Mouse (Mus musculus): ENCODE measurements around the gene Plvap. TPM values are rescaled to one million over a fixed set of nuclear protein-coding genes. Genes with fewer than 3 reads are reported as not detected.

The Plvap gene
- polyA plus RNA-seq, 1 experiment from 2014 or later = 63.7 TPM

- Histone ChIP-seq H3K4me3 (ENCODE audit: low read depth, low read length) (no peak overlapping the region), H3K9ac (ENCODE audit: low read length) (no peak overlapping the region), H3K36me3 (ENCODE audit: control insufficient read depth, insufficient read depth, low read length) (peaks cover 21% of the 10 kb centered on the region), H3K4me2 (ENCODE audit: low read length) (no peak overlapping the region), H3K27ac (ENCODE audit: low read depth) (no peak overlapping the region), H3K27me3 (replicated peaks; ENCODE audit: control insufficient read depth, insufficient read depth, low read length) (no peaks in the 10 kb centered on the region), H3K9me3 (ENCODE audit: control insufficient read depth, low read length) (no peaks in the 10 kb centered on the region), H3K4me1 (replicated peaks; ENCODE audit: control insufficient read depth, insufficient read depth, low read length) (peaks cover 11% of the 10 kb centered on the region)
- ATAC-seq (replicated peaks; ENCODE audit: low FRiP score, low TSS enrichment, low read depth) = no peak
- 81% methylated on average over 47 of the region's 47 CpGs for WGBS
- DNase-seq (ENCODE audit: low spot score) = no peak
These were observed 50.3 kb downstream of the Plvap start for GRCm38 (mm10) chr8:71461152-71461840.

GRCm38 (mm10) chr8:71460716-71461115 lies 50.8 kb downstream of the Plvap start:
- DNase-seq (ENCODE audit: low spot score) (no peak), ATAC-seq (replicated peaks; ENCODE audit: low FRiP score, low TSS enrichment, low read depth) (no peak)
- Histone ChIP-seq H3K4me1 (replicated peaks; ENCODE audit: control insufficient read depth, insufficient read depth, low read length) (peaks cover 11% of the 10 kb centered on the region), H3K9me3 (ENCODE audit: control insufficient read depth, low read length) (no peaks in the 10 kb centered on the region), H3K4me2 (ENCODE audit: low read length) (no peak overlapping the region), H3K4me3 (ENCODE audit: low read depth, low read length) (no peak overlapping the region), H3K36me3 (ENCODE audit: control insufficient read depth, insufficient read depth, low read length) (peaks cover 21% of the 10 kb centered on the region), H3K27ac (ENCODE audit: low read depth) (no peak overlapping the region), H3K27me3 (replicated peaks; ENCODE audit: control insufficient read depth, insufficient read depth, low read length) (no peaks in the 10 kb centered on the region), H3K9ac (ENCODE audit: low read length) (no peak overlapping the region)
- WGBS = 94% methylated on average over 6 of the region's 6 CpGs

GRCm38 (mm10) chr8:71457659-71458270 lies 53.8 kb downstream of the Plvap start:
- no peak overlapping the region for H3K4me3 ChIP-seq (ENCODE audit: low read depth, low read length)
- DNase-seq (ENCODE audit: low spot score) (no peak), ATAC-seq (replicated peaks; ENCODE audit: low FRiP score, low TSS enrichment, low read depth) (no peak)
- H3K4me2 ChIP-seq (ENCODE audit: low read length) = no peak overlapping the region
- no peak overlapping the region for H3K9ac ChIP-seq (ENCODE audit: low read length)
- peaks cover 5% of the 10 kb centered on the region; the same call in 1 of the 2 replicates for H3K4me1 ChIP-seq (replicated peaks; ENCODE audit: control insufficient read depth, insufficient read depth, low read length)
- 80% methylated on average over 20 of the region's 20 CpGs for WGBS
- no peak overlapping the region for H3K27ac ChIP-seq (ENCODE audit: low read depth)
- no peaks in the 10 kb centered on the region for H3K27me3 ChIP-seq (replicated peaks; ENCODE audit: control insufficient read depth, insufficient read depth, low read length)
- no peaks in the 10 kb centered on the region for H3K9me3 ChIP-seq (ENCODE audit: control insufficient read depth, low read length)
- H3K36me3 ChIP-seq (ENCODE audit: control insufficient read depth, insufficient read depth, low read length) = peaks cover 21% of the 10 kb centered on the region

GRCm38 (mm10) chr8:71456906-71457305 lies 54.6 kb downstream of the Plvap start:
- Histone ChIP-seq H3K4me3 (ENCODE audit: low read depth, low read length) (no peak overlapping the region), H3K9me3 (ENCODE audit: control insufficient read depth, low read length) (no peaks in the 10 kb centered on the region), H3K4me1 (replicated peaks; ENCODE audit: control insufficient read depth, insufficient read depth, low read length) (no peaks in the 10 kb centered on the region), H3K27me3 (replicated peaks; ENCODE audit: control insufficient read depth, insufficient read depth, low read length) (no peaks in the 10 kb centered on the region), H3K9ac (ENCODE audit: low read length) (no peak overlapping the region), H3K4me2 (ENCODE audit: low read length) (no peak overlapping the region), H3K36me3 (ENCODE audit: control insufficient read depth, insufficient read depth, low read length) (peaks cover 21% of the 10 kb centered on the region), H3K27ac (ENCODE audit: low read depth) (no peak overlapping the region)
- WGBS = 39% methylated on average over 22 of the region's 22 CpGs
- DNase-seq (ENCODE audit: low spot score) = peak; percentile 51
- 0 out of 2 replicates have a peak, but pooled peaks have one; percentile 51 for ATAC-seq (replicated peaks; ENCODE audit: low FRiP score, low TSS enrichment, low read depth)

- Histone ChIP-seq H3K9ac (ENCODE audit: low read length) (no peak overlapping the region), H3K27me3 (replicated peaks; ENCODE audit: control insufficient read depth, insufficient read depth, low read length) (no peaks in the 10 kb centered on the region), H3K4me2 (ENCODE audit: low read length) (no peak overlapping the region), H3K4me3 (ENCODE audit: low read depth, low read length) (no peak overlapping the region), H3K36me3 (ENCODE audit: control insufficient read depth, insufficient read depth, low read length) (0 out of 2 replicates have a peak, but pooled peaks cover 5% of the 10 kb centered on the region), H3K27ac (ENCODE audit: low read depth) (no peak overlapping the region), H3K4me1 (replicated peaks; ENCODE audit: control insufficient read depth, insufficient read depth, low read length) (no peaks in the 10 kb centered on the region), H3K9me3 (ENCODE audit: control insufficient read depth, low read length) (no peaks in the 10 kb centered on the region)
- ATAC-seq (replicated peaks; ENCODE audit: low FRiP score, low TSS enrichment, low read depth) (no peak), DNase-seq (ENCODE audit: low spot score) (peak; percentile 38)
- 72% methylated on average over 8 of the region's 8 CpGs for WGBS
These were observed 56.9 kb downstream of the Plvap start for GRCm38 (mm10) chr8:71454668-71455067.

GRCm38 (mm10) chr8:71452669-71453068 lies 58.9 kb downstream of the Plvap start:
- H3K4me2 ChIP-seq (ENCODE audit: low read length) = no peak overlapping the region
- H3K4me3 ChIP-seq (ENCODE audit: low read depth, low read length) = no peak overlapping the region
- DNase-seq (ENCODE audit: low spot score) (peak; percentile 27), ATAC-seq (replicated peaks; ENCODE audit: low FRiP score, low TSS enrichment, low read depth) (no peak)
- no peaks in the 10 kb centered on the region for H3K36me3 ChIP-seq (ENCODE audit: control insufficient read depth, insufficient read depth, low read length)
- 67% methylated on average over 2 of the region's 2 CpGs for WGBS
- no peak overlapping the region for H3K27ac ChIP-seq (ENCODE audit: low read depth)
- H3K27me3 ChIP-seq (replicated peaks; ENCODE audit: control insufficient read depth, insufficient read depth, low read length) = no peaks in the 10 kb centered on the region
- H3K4me1 ChIP-seq (replicated peaks; ENCODE audit: control insufficient read depth, insufficient read depth, low read length) = no peaks in the 10 kb centered on the region
- H3K9me3 ChIP-seq (ENCODE audit: control insufficient read depth, low read length) = no peaks in the 10 kb centered on the region
- no peak overlapping the region for H3K9ac ChIP-seq (ENCODE audit: low read length)

- no peaks in the 10 kb centered on the region for H3K36me3 ChIP-seq (ENCODE audit: control insufficient read depth, insufficient read depth, low read length)
- peak; percentile 53 for DNase-seq (ENCODE audit: low spot score)
- H3K4me2 ChIP-seq (ENCODE audit: low read length) = no peak overlapping the region
- WGBS = 42% methylated on average over 11 of the region's 11 CpGs
- no peaks in the 10 kb centered on the region for H3K9me3 ChIP-seq (ENCODE audit: control insufficient read depth, low read length)
- H3K4me1 ChIP-seq (replicated peaks; ENCODE audit: control insufficient read depth, insufficient read depth, low read length) = no peaks in the 10 kb centered on the region
- H3K4me3 ChIP-seq (ENCODE audit: low read depth, low read length) = no peak overlapping the region
- ATAC-seq (replicated peaks; ENCODE audit: low FRiP score, low TSS enrichment, low read depth) = no peak
- H3K9ac ChIP-seq (ENCODE audit: low read length) = no peak overlapping the region
- no peaks in the 10 kb centered on the region for H3K27me3 ChIP-seq (replicated peaks; ENCODE audit: control insufficient read depth, insufficient read depth, low read length)
- no peak overlapping the region for H3K27ac ChIP-seq (ENCODE audit: low read depth)
These were observed 59.8 kb downstream of the Plvap start for GRCm38 (mm10) chr8:71451777-71452176.

GRCm38 (mm10) chr8:71451337-71451736 lies 60.2 kb downstream of the Plvap start:
- Histone ChIP-seq H3K27ac (ENCODE audit: low read depth) (no peak overlapping the region), H3K9ac (ENCODE audit: low read length) (no peak overlapping the region), H3K36me3 (ENCODE audit: control insufficient read depth, insufficient read depth, low read length) (no peaks in the 10 kb centered on the region), H3K4me1 (replicated peaks; ENCODE audit: control insufficient read depth, insufficient read depth, low read length) (no peaks in the 10 kb centered on the region), H3K4me3 (ENCODE audit: low read depth, low read length) (no peak overlapping the region), H3K27me3 (replicated peaks; ENCODE audit: control insufficient read depth, insufficient read depth, low read length) (no peaks in the 10 kb centered on the region), H3K9me3 (ENCODE audit: control insufficient read depth, low read length) (no peaks in the 10 kb centered on the region), H3K4me2 (ENCODE audit: low read length) (no peak overlapping the region)
- DNase-seq (ENCODE audit: low spot score) (no peak), ATAC-seq (replicated peaks; ENCODE audit: low FRiP score, low TSS enrichment, low read depth) (no peak)
- 67% methylated on average over 4 of the region's 4 CpGs for WGBS

All from intestine, embryonic 14.5 days (tissue).